Mouse (Mus musculus): ENCODE measurements around the gene Msx1.
"Not testable (repeated sequence)": the region's sequence is repeated elsewhere in the genome, so short reads cannot be mapped to it uniquely, and the experiment has no call there.

The Msx1 gene

DNA sequence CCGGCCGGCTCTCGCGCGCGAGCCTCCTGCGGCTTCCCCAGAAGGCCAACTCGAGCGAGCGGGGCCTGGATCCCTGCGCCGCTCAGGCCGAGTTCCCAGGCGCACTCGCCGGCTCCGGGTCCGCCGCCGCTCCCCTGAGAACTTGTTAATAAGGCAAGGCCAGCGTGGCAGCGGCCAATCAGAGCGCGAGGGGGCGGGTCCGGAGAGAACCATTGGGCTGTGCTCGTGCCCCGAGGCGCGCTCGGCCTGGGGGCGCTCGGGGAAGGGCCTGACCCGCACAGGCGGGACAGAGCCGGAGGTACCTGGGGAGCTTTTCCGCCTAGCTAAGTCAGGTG, at the start of gene Msx1:
TSS of gene Msx1 (minus strand) at position 123 of the 335 bp plus-strand sequence.
- peak; percentile 78 to 84 for DNase-seq (ENCODE audit: low spot score in 2 of 2)

DNA sequence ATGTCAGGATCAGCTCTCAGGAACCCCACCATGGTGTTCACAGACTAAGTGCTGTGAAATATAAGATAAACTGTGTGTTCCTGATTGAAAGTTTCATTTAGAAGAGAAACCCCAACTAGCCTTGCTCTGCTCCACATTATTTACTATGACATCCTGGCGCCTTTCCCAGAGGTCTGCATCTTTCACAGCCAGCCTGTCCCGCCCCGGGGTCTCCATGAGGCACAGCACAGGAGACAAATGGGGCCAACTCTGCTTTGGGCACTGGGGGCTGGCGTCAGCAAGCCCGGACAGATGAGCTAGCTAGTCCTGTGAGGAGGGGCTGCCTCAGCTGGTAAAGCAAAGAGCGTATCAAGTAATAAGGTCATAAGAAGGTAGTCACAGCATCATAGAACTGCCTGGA, 41.1 kb upstream of the Msx1 start:
- DNase-seq (ENCODE audit: low spot score in 2 of 2), result no peak

DNA sequence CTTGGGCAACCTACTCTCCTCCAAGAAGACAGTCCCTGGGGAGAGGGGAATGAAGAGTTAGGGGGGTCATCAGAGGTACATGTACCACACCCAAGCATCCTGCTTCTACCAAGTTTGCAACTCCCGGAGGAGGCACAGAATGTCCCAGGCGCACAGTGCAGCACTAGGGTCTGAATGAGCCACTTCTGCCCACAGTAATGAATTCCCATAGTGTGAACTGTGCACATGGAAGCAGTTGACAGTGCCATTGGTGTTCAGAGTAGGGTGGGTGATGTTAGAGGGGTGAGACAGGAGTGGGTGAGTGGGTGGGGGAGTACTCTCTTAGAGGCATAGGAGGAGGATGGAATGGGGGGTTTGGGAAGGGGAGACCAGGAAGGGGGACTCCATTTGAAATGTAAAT, 39.9 kb upstream of the Msx1 start:
- no peak for DNase-seq (ENCODE audit: low spot score in 2 of 2)

DNA sequence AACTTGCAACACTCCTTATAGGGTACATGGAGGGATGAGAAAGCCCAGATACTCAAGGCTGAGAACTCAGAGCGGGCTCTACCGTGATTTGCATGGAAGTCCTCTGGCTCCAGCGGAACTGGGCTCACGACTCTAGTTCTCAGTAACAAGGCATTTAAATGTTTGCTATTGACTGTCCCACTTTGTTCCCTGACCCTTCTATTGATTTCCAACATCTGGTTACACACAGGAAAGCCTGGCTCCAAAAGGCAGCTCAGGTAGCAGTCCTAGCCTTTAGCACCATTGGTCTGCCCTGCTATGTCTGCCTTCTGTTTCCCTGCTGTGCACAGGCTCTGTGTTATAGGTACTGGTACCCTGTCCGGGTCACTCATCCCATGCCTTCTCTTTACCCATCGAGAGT, 36.5 kb upstream of the Msx1 start:
- DNase-seq (ENCODE audit: low spot score in 2 of 2), result no peak

DNA sequence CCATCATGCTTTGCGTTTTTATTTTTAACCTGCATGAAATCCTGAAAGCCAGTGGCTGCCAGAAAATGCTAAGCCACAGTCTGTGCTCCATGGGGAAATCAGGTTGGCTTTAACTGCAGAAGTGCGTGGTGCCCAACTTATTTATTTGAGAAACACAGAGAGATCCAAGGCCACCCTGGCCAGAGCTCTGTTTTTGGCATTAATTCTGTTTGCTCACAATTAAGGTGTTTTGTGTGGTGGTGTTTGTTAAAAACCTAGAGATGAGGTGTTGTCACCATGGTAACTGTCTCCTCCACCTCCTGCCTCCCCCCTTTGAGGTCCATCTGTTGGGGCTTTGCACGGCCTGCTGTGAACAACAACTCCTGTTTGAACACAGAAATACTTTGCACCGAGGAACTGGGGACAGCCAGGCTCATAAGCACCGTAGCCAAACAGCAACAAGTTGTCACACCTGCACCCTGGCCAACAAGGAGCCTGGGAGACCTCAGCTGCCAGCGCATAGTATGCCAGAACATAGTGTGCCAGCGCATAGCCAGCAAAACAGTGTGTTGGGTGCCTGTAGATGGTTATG, 35.9 kb upstream of the Msx1 start:
- DNase-seq (ENCODE audit: low spot score in 2 of 2), result no peak

DNA sequence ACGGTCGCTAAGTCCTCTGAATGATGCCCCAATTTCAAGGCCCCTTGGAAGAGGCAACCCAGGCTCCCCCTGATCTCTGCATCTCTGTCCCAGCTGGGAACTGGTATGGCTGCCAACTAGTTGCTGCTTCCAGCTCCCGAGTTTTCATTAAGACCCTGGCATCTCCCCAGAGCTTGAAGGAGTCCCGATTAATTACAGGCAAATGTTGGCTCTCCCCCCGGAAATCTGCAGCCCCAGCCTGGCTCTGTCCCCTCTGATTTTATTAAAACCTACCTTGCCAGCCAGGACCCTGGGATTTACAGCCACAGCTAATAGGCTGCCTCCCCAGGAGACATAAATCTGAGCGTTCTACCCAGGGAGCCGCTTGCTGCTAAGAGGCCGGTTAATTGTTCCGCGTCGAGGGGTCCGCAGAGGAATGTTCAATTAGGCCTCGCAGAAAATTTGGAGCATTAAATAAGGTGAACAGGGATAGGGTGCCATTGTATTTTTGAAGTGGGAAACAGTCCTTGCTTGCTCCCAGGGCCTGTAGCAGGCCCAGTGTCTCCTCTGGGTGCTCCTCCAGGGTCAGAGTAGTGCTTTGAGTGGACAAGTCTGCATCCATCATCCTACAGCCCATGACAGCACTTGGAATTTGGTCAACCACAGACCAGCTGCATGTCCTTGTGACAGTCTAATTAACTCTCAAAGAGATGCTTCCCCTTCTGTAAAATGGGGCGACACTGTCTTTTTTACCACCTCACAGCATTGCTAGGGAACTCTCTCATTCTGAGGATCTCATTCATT, 33.6 kb upstream of the Msx1 start:
- DNase-seq (ENCODE audit: low spot score in 2 of 2), result no peak

DNA sequence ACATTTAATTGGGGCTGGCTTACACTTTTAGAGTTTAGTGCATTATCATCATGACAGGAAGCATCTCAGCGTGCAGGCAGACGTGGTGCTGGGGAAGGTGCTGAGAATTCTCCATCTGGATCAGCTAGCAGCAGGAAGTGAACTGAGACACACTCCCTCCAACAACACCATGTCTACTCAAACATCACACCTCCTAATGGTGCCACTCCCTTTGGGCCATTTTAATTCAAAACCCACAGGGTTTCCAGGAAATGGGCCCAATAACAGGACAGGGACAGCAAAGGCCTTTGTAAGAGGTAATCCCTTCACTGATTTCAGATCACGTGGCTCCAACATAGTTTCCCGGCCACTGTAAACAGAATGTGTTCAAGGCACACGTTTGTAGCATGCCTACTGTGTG, 31.7 kb upstream of the Msx1 start:
- DNase-seq (ENCODE audit: low spot score in 2 of 2), result no peak

DNA sequence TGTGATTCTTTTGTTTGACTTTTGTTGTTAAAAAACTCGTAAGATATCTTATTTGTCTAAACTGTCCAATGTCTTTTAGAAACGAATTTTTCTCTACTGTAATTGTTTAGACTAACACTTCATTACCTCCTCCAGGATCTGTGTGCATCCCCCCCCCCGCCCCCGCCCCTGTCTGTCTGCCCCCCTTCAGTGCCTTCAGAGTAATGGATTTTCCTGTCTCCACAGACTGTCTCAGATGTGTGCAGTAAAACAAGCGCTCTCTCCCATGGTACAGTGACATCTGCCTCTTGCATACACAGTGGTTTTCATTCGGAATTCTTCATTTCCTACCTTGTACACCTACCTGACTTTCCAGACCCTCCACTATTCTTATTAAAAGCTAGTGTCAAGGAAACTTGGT, 29.9 kb upstream of the Msx1 start:
- no peak for DNase-seq (ENCODE audit: low spot score in 2 of 2)

DNA sequence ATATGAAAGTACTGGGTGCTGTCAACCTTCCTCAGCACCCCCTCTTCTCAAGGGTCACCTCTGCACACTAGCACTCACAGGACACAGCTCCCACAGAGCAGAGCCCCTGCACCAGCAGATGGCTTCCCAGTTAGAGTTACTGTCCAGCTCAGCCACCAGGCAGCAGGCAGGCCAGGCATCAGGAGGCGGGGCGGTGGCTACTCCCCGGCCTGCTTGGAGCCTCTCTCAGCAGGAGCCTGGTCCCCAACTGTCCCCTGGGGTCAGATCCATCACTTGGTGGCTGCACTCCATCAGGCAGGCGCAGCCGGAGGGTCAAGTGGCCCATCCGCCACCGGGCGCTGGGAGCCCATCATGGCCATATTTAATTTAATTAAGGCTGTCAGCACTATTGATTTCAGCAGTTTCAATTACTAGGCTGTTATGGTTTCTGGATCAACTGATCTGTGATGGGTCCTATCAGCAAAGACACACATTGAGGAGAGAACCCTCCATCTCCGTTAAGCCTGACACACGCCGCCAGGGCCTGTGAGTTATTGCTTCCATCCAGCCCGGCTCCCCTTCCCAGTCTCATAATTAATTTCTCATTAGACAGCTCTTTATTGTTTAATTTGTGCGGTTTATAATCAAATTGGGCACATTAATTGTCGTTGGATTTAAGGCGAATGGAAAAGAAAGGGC, 27.1 kb upstream of the Msx1 start:
- no peak for DNase-seq (ENCODE audit: low spot score in 2 of 2)

DNA sequence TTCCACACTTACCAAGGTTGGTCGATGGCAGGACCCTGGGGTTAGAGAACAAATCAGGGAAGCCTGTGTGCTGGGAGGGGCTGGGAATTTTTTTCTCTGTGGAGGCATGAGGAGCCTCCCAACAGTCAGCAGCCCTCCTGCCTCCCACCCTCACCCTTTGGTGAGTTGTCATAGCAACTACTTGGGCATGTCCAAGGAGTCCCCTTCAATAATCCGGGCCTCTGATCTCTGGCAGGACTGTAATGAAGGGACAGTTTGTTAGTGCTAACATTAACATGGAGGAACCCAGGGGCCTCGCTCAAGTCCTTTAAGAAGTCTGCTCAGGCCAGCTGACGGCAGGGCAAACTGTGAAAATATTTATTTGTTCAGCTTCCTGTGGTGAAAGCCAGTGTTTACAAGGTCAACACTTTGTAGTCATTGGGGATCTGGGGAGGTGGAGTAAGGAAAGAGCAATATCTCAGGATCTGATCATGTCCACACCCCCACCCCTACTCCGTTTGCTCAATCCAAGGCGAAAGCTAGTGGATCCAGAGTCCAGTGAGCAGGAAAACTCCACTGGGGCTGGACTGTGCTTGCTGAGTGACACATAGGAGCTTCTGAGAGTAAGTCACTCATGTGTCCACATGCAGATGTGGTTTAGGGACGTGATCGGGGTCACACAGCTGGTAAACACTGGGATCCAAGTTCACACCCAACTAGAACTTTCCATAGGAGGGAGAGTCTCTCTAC, 24.8 kb upstream of the Msx1 start:
- DNase-seq (ENCODE audit: low spot score in 2 of 2), result no peak

DNA sequence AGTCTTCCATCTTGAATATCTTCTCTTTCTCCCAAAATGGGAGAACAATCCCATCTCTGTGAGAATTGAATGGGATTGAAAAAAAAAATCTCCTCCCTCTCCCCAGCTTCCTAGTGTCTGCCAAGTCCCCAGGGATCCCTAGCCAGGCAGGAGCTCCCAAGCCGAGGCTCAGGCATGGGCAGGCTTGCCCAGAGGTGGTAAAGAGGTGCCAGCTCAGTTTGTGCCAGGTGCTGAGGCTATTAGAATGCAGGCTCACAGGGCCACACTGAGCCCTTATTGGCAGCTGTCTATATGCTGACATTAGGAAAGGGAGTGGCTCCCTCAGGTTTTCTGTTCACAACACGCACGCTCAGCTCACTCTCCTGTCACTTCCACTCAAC, 11.9 kb upstream of the Msx1 start:
- DNase-seq (ENCODE audit: low spot score in 2 of 2), result no peak

DNA sequence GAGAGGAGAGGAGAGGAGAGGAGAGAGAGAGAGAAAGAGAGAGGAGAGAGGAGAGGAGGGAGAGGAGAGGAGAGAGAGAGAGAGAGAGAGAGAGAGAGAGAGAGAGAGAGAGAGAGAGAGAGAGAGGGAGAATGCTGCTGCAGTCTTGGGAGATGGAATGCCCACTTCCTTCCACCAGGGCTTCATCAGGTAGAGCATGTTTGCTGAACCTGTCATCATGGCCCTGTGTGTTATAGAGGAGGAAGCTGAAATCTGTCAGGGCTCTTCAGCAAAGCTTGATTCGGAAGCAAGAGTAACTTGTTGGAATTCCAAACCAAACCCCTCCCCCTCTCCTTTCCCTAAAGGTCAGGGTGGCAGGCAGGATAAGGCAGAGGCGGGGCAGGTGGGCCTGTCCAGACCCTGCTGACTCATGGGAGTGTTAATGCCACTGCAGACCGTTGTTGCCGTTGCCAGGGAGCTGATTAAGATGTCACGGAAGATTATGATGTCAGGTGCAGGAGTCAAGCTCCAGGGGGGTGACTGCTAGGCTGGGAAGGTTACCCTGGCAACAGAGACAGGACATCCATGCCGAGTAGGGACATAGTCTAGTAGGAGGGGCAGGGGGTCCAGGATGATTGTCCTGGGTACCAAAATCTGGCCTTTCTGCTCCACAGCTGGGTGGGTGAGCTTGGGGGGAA, 11.3 kb upstream of the Msx1 start:
- no peak for DNase-seq (ENCODE audit: low spot score in 2 of 2)

DNA sequence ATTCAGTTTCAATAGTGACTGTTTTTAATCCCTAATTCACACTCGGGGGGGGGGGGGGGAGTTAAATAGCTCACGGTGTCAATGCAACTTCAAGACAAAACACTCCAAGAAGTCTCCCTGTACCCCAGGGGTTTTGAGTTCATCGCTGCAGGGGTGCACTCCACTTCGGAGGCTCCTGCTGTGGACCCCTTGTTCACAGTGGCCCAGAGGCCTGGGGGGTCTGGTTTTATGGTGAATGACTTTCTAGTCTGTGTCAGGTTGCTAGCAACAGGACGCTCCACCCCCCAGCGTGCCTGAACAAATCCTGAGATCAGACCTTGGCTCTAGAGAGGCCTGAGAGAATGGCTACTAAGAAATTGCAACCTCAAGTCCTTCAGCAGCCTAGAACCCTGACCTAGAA, 8.4 kb upstream of the Msx1 start:
- DNase-seq (ENCODE audit: low spot score in 2 of 2), result no peak

DNA sequence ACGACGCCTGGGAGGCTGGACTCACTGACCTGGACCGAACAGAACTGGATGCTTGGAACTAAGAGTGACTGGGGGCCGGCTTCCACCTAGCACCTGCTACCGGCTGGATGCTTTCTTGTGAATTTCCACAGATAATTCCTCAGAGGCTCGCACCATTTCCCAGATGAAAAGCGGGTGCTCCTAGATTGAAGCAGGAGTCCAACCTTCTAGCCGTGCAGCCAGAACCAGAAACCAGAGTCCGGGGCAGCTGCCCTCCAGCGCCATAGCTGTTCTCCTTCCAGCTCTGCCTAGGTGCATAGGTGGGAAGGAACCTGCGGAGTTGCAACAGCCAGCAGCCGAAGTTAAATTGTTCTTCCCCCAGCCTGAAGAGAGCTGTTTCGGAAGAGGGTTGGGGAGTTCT, 7.6 kb upstream of the Msx1 start:
- no peak for DNase-seq (ENCODE audit: low spot score in 2 of 2)

DNA sequence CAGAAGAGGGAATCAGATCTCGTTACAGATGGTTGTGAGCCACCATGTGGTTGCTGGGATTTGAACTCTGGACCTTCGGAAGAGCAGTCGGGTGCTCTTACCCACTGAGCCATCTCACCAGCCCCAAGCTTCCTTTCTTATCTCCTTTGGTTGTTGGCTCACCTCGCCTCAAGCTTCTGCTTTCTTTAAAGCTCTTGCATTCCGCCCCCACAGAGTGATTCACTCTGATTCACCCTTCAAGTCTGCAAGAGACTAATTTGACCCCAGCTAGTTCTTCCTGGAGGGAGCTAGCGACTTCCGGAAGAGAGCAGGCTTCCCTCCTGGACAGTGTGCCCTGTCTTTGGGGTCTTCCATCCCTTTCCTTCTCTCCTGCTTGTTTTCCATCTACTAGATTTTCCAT, 6.1 kb upstream of the Msx1 start:
- not testable (repeated sequence) for DNase-seq (ENCODE audit: low spot score in 2 of 2)

DNA sequence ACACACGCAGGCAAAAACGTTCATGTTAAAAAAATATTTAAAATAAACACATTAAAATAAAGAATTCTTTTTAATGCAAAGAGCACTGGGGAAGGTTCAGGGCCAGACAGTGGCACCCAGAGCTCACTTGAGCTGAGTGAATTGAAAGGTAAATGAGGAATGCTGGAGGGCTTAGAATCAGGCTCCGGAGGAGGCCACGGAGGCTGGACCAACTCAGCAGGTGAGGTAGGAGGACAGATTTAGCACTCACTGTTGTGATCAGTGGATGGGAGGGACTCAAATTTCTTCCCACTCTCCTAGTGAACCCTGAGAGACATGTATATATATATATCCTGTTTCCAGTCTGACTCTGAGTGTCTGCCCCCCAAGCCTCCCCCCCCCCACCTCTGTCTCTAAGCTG, 5.5 kb upstream of the Msx1 start:
- DNase-seq (ENCODE audit: low spot score in 2 of 2), result no peak

DNA sequence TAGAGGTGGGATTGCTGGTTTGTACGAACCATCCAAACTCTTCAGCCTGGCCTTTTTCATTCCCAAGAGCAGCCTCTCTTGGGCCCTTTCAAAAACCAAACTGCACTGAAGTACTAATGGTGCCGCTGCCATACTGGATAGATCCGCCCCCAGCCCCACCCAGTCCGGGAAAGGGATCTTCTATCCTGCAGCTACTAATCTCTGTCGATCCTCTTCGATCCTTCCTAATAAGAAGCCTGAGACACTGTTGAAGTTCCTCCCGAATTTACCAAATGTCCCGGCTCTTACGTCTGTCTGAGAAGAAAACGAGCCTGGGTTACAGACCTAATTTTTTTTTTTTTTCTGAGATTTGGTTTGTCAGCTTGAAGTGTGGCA, 4.9 kb upstream of the Msx1 start:
- no peak for DNase-seq (ENCODE audit: low spot score in 2 of 2)

DNA sequence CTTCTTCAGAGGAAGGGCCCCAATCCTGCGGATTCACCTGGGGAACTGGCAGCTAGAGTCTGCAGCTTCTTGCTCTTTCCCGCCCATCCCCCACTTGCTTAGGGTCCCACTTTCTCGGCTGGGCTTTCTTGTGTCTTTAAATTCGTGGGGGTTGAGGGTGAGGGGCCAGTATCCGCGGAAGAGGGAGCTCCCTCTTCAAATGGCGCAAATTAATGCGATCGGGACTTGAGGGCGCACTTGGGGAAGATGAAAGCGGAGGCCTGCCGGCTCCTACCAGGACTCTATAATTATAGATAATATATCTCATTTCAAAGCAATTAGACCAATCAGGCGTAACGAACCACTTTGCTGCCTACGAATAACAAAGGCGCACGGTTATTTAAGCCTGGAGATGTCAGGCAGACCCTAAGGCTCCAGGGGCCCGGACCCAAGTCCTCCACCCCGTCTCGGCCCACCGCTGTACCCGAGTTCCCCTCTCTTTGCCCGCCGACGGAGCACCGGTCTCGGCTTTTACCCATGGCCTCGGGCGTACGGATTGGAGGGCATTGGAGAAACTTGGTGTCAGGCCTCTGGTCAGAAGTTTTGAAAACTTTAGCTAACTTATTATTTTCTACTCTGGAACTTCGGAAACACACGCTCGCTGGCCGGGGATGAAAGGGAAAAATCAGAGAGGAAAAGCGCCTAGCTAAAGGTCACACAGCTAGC, 4.4 kb upstream of the Msx1 start:
- no peak for DNase-seq (ENCODE audit: low spot score in 2 of 2)

DNA sequence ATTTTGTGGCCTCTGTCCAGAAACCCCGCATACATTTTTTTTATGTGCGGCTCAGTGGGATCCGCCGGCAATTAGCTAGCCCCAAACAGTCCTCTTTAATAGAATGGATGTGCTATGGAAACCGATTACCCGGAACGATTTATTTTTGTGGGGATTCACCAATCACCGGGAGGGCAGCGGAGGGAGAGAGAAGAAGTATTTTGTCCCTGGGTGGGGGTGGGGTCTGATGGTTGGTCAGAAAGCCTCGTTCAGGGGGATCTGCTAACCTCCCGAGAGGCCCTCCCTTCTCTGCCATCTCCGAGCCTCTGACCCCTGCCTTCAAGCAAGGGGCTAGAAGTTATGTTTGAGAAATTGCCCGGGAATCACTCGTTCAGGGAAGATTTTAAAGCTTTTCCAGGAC, 3.6 kb upstream of the Msx1 start:
- DNase-seq (ENCODE audit: low spot score in 2 of 2), result no peak

DNA sequence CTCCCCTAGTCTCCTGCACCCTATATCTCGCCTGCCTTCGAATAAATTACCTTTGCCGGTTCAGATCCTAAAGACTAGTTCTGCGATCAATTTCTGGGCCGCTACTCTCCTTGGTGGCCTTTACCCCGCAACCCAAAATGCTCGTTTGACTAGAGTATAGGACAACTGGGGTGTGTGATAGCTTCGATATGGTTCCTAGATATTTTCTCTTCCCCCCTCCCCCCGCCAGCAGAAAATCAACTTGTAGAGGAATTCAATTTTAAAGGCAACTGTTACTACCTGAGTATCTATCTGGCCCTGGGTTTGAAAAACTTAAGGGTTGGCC, 3.2 kb upstream of the Msx1 start:
- DNase-seq (ENCODE audit: low spot score in 2 of 2), result no peak

DNA sequence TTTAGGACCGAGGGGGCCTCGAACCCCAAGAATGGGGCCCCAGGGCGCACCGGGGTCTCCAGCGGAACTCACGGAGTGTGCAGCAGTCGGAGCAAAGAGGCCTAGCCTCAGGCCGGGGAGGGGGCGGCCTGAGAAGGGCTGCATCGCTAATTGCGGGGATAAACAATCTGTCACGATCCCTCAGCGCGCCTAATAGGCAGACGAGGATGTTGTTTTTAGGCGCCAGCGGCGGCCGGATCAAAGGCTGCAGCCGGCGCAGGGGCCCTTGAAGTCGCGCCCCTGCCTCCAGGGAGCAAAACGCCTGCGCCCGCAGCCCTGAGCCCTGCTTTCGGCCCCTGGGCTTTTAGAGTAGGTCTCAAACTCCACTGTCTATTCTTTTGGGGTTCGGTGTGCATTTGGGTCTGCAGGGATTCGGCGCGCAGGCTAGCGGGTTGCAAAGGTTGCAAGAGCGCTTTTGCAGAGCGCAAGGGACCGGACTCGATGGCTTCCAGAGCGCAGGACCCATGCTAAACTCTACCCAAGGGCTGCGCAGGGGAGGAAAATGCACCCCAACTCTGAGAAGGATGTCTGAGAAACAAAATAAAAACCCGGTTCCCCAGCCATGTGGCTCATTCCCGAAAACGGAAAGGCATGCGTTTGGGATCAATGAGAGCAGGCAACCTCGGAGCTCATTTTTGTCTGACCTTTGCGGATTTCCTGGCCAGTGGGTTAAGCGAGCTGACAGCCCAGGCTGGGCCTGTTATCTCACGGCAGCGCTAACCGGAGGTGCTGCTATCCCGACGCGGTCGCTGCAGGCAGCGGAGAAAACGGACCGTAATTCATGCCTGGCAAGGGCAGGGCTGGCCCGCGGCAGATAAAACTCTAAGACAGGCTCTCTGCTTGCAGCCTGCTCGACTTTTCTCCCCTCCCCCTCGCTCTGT, 2.6 kb upstream of the Msx1 start:
- no peak for DNase-seq (ENCODE audit: low spot score in 2 of 2)
